In the genomic region with DNA sequence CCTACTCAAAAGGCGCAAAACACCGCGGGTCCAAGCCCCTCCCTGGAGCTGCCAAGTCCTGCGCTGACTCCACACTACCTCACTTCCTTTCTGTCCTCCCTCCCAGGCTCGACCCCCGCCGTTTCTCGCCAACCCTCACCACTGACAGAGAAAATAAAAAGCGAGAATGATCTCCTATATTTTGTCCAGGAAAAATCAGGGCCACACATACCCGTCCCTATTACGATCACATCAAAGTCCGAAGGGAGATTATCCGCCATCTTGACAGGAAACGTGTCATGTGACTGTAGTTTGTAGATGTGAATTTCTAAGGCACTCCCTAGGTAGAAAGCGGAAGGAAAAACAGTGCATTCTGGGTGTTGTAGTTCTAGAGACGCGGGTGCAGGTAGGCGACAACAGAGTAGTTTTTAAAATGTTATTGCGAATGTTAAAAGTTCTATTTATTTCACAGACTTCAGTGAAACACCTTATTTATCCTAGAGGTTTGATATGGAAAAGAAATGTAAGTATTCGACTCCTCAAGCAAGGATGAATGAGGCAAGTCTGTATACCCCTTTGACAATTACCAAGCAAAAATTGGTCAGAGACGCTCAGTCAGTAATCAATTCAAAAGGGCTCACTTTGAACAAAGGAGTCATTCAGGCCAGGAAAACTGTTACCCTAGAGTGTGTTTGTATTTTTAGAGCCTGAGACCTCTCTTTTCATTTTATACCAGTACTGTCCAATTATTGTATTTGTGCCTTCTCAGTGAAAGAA, we compare ENCODE assay signal across 8 mouse cellular contexts. TPM values are rescaled to one million over a fixed set of nuclear protein-coding genes. Genes with fewer than 3 reads are reported as not detected.
A peak's percentile ranks its signal among the peaks of the same experiment; 100 is the strongest.
DNase-seq lines count a peak whose midpoint lies in the region; ATAC-seq and TF ChIP-seq lines count a peak whose summit lies in the region.

A gene (minus strand): TSS at position 288 of the 756 bp plus-strand sequence.

- H3K79me2 ChIP-seq in MEL (ENCODE audit: control insufficient read depth, insufficient read depth, low read length, poor library complexity): peaks cover 13% of the 10 kb centered on the region

- H3K9me3 ChIP-seq in MEL (replicated peaks; ENCODE audit: insufficient read depth, low read length): no peaks in the 10 kb centered on the region
- no peaks in the 10 kb centered on the region for H3K9me3 ChIP-seq in forebrain, embryonic 12.5 days
- no peaks in the 10 kb centered on the region for H3K9me3 ChIP-seq in liver, embryonic 16.5 days (replicated peaks; ENCODE audit: control insufficient read depth, low read length)
- no peaks in the 10 kb centered on the region for H3K9me3 ChIP-seq in neural tube, embryonic 12.5 days

- TF ChIP-seq POLR2A in MEL (IDR thresholded peaks at IDR 0.05; ENCODE audit: control insufficient read depth in 1 of 2, insufficient read depth in 1 of 2, low read depth in 1 of 2, low read length in 2 of 2, poor library complexity in 1 of 2): peak; percentile 25 to 72; a peak in 3 of 4 replicates

- H3K36me3 ChIP-seq in MEL (ENCODE audit: control insufficient read depth in 1 of 2, insufficient read depth in 2 of 2, low read length in 2 of 2): peaks cover 0 to 9% of the 10 kb centered on the region in 2 experiments; a peak in 2 of 4 replicates
- H3K36me3 ChIP-seq in forebrain, embryonic 12.5 days (replicated peaks): no peaks in the 10 kb centered on the region
- H3K36me3 ChIP-seq in liver, embryonic 16.5 days (ENCODE audit: control insufficient read depth, insufficient read depth): no peaks in the 10 kb centered on the region
- no peaks in the 10 kb centered on the region for H3K36me3 ChIP-seq in neural tube, embryonic 12.5 days

- 13% methylated on average over 21 of the region's 21 CpGs for WGBS in forebrain, embryonic 12.5 days
- 14% methylated on average over 21 of the region's 21 CpGs for WGBS in large intestine, adult 2 months
- 12% methylated on average over 21 of the region's 21 CpGs for WGBS in liver, embryonic 16.5 days (ENCODE audit: insufficient replicate concordance)
- WGBS in neural tube, embryonic 12.5 days: 15% methylated on average over 21 of the region's 21 CpGs

- peak; percentile 99 for ATAC-seq in cerebellum, adult (ENCODE audit: insufficient number of reproducible peaks, low FRiP score, low TSS enrichment)
- ATAC-seq in forebrain, embryonic 12.5 days (ENCODE audit: low FRiP score): peak; percentile 97
- peak; percentile 93 for ATAC-seq in liver, embryonic 16.5 days (ENCODE audit: low read depth)
- peak; percentile 97 for ATAC-seq in neural tube, embryonic 12.5 days (ENCODE audit: low FRiP score, low read depth)

- peak within 1 kb of the TSS; percentile 71 for H3K27ac ChIP-seq in MEL (ENCODE audit: control insufficient read depth, low read depth, low read length)
- H3K27ac ChIP-seq in forebrain, embryonic 12.5 days: peak within 1 kb of the TSS; percentile 74
- 0 out of 2 replicates have a peak within 1 kb of the TSS, but pooled peaks have one; percentile 15 for H3K27ac ChIP-seq in liver, embryonic 16.5 days (ENCODE audit: low read length)
- H3K27ac ChIP-seq in neural tube, embryonic 12.5 days: peak within 1 kb of the TSS; percentile 46; the same call in 1 of the 2 replicates

- peak within 1 kb of the TSS; percentile 79 for H3K9ac ChIP-seq in MEL (ENCODE audit: control insufficient read depth, low read depth, low read length, poor library complexity, severe bottlenecking)
- H3K9ac ChIP-seq in forebrain, embryonic 12.5 days: peak within 1 kb of the TSS; percentile 50
- peak within 1 kb of the TSS; percentile 54 for H3K9ac ChIP-seq in liver, embryonic 16.5 days (ENCODE audit: low read depth, low read length)
- H3K9ac ChIP-seq in neural tube, embryonic 12.5 days: peak within 1 kb of the TSS; percentile 35; the same call in 1 of the 2 replicates

- intact Hi-C loops in heart, postnatal 14 days (cut with DNase I): loop anchor here (10.0 kb wide), 1 partner anchor 121 kb away; no protein-coding TSS in a partner anchor

- TF ChIP-seq CTCF in MEL (IDR thresholded peaks at IDR 0.05 in 2 of 3, conservative IDR thresholded peaks at IDR 0.05 in 1 of 3; ENCODE audit: control insufficient read depth in 1 of 3, insufficient read depth in 1 of 3, low read depth in 2 of 3, low read length in 3 of 3, poor library complexity in 1 of 3, severe bottlenecking in 1 of 3): no peak

- peak; percentile 93 for DNase-seq in MEL (ENCODE audit: low read depth, low spot score)
- DNase-seq in heart, postnatal 14 days: peak; percentile 16 to 54
- DNase-seq in large intestine, adult 2 months (ENCODE audit: low read depth, low spot score): peak; percentile 48
- DNase-seq in telencephalon, adult 2 months (ENCODE audit: low read depth, low spot score): peak; percentile 73

- H3K4me2 ChIP-seq in forebrain, embryonic 12.5 days: peak within 1 kb of the TSS; percentile 49
- H3K4me2 ChIP-seq in liver, embryonic 16.5 days (ENCODE audit: low read depth, low read length): peak within 1 kb of the TSS; percentile 50
- H3K4me2 ChIP-seq in neural tube, embryonic 12.5 days (replicated peaks): peak within 1 kb of the TSS; percentile 51

- TF ChIP-seq RAD21 in MEL (IDR thresholded peaks at IDR 0.05; ENCODE audit: low read depth, low read length): no peak

- no peaks in the 10 kb centered on the region for H3K27me3 ChIP-seq in MEL (ENCODE audit: control insufficient read depth in 1 of 2, insufficient read depth in 2 of 2, low read length in 2 of 2)
- no peaks in the 10 kb centered on the region for H3K27me3 ChIP-seq in forebrain, embryonic 12.5 days
- H3K27me3 ChIP-seq in liver, embryonic 16.5 days (ENCODE audit: control insufficient read depth, insufficient read depth, low read depth, low read length): no peaks in the 10 kb centered on the region
- no peaks in the 10 kb centered on the region for H3K27me3 ChIP-seq in neural tube, embryonic 12.5 days (replicated peaks)

- peak within 1 kb of the TSS; percentile 81 to 94 for H3K4me3 ChIP-seq in MEL (ENCODE audit: control insufficient read depth in 1 of 2, insufficient read depth in 1 of 2, low read depth in 2 of 2, low read length in 2 of 2)
- peak within 1 kb of the TSS; percentile 49 for H3K4me3 ChIP-seq in forebrain, embryonic 12.5 days (replicated peaks)
- H3K4me3 ChIP-seq in liver, embryonic 16.5 days (ENCODE audit: low read depth, low read length): peak within 1 kb of the TSS; percentile 70
- peak within 1 kb of the TSS; percentile 44 for H3K4me3 ChIP-seq in neural tube, embryonic 12.5 days

- TF ChIP-seq EP300 in MEL (IDR thresholded peaks at IDR 0.05; ENCODE audit: low read depth in 1 of 2, low read length in 2 of 2): no peak; a peak in 1 of 4 replicates

- H3K4me1 ChIP-seq in MEL (ENCODE audit: control insufficient read depth in 1 of 2, insufficient read depth in 2 of 2, low read length in 2 of 2): peaks cover 0 to 2% of the 10 kb centered on the region in 2 experiments; a peak in 2 of 4 replicates
- H3K4me1 ChIP-seq in forebrain, embryonic 12.5 days: no peaks in the 10 kb centered on the region
- H3K4me1 ChIP-seq in liver, embryonic 16.5 days (ENCODE audit: control insufficient read depth, low read depth, low read length): no peaks in the 10 kb centered on the region; the same call in 1 of the 2 replicates
- H3K4me1 ChIP-seq in neural tube, embryonic 12.5 days: no peaks in the 10 kb centered on the region

TF ChIP-seq in MEL, 35 proteins besides CTCF, POLR2A, EP300 and RAD21 (continues in another document):
- TF ChIP-seq USF2 (IDR thresholded peaks at IDR 0.05; ENCODE audit: borderline replicate concordance in 1 of 2, insufficient read depth in 1 of 2, low read depth in 1 of 2, low read length in 2 of 2) (peak; percentile 27 to 77; a peak in 3 of 4 replicates), MAZ (IDR thresholded peaks at IDR 0.05; ENCODE audit: low read depth, low read length) (peak; percentile 52; the same call in 1 of the 2 replicates), SIN3A (IDR thresholded peaks at IDR 0.05; ENCODE audit: low read length) (peak; percentile 86), BHLHE40 (IDR thresholded peaks at IDR 0.05; ENCODE audit: borderline replicate concordance, low read depth, low read length) (0 out of 2 replicates have a peak, but pooled peaks have one; percentile 44), TCF12 (IDR thresholded peaks at IDR 0.05; ENCODE audit: low read depth, low read length) (0 out of 2 replicates have a peak, but pooled peaks have one; percentile 38), ZMIZ1 (IDR thresholded peaks at IDR 0.05; ENCODE audit: low read depth, low read length) (peak; percentile 53; the same call in 1 of the 2 replicates), GABPA (IDR thresholded peaks at IDR 0.05; ENCODE audit: low read depth, low read length) (no peak), CHD1 (IDR thresholded peaks at IDR 0.05; ENCODE audit: low read depth, low read length) (no peak), HCFC1 (IDR thresholded peaks at IDR 0.05; ENCODE audit: low read depth, low read length) (peak; percentile 99), RCOR1 (IDR thresholded peaks at IDR 0.05; ENCODE audit: low read depth, low read length) (0 out of 2 replicates have a peak, but pooled peaks have one; percentile 17), POLR2AphosphoS2 (IDR thresholded peaks at IDR 0.05; ENCODE audit: low read length) (0 out of 2 replicates have a peak, but pooled peaks have one; percentile 41), KAT2A (conservative IDR thresholded peaks at IDR 0.05; ENCODE audit: low read depth, low read length) (peak; percentile 78), MYB (IDR thresholded peaks at IDR 0.05; ENCODE audit: low read depth, low read length) (no peak), USF1 (IDR thresholded peaks at IDR 0.05; ENCODE audit: low read depth, low read length) (peak; percentile 95), NELFE (IDR thresholded peaks at IDR 0.05; ENCODE audit: low read depth, low read length) (peak; percentile 73), MYC (IDR thresholded peaks at IDR 0.05; ENCODE audit: low read depth, low read length) (0 out of 2 replicates have a peak, but pooled peaks have one; percentile 40), MXI1 (IDR thresholded peaks at IDR 0.05; ENCODE audit: low read depth, low read length) (peak; percentile 72), ETS1 (IDR thresholded peaks at IDR 0.05; ENCODE audit: low read depth, low read length) (no peak), TBP (IDR thresholded peaks at IDR 0.05; ENCODE audit: low read depth, low read length) (peak; percentile 82), SMC3 (IDR thresholded peaks at IDR 0.05; ENCODE audit: low read depth, low read length) (no peak)

RNA-seq across cellular contexts. Expression of the gene that starts here (rescaled TPM):
- 11.9 and 14.0 TPM in 2 replicates for total RNA-seq in MEL (2012; rRNA removed)
- polyA plus RNA-seq in MEL (2012; ENCODE audit: insufficient read depth in 1 of 2, insufficient read length in 2 of 2, low read depth in 1 of 2, low replicate concordance in 2 of 2, missing spikeins in 1 of 2): 1 to 10 TPM in 1 of 2 experiments, not detected in 1; 9.2 TPM
- polyA plus RNA-seq in forebrain, embryonic 12.5 days (2016; fragmentation: Nextera tagmentation; extraction: Ambion mirVana): 15.0 and 16.6 TPM in 2 replicates
- total RNA-seq in heart, postnatal 14 days (2021): 10 to 100 TPM; 11.6 to 12.1 TPM
- 1.2 and 1.4 TPM in 2 replicates for polyA plus RNA-seq in large intestine, adult 2 months (2012; rRNA removed)
- 3.8 and 4.0 TPM in 2 replicates for polyA plus RNA-seq in liver, embryonic 16.5 days (2015; fragmentation: Nextera tagmentation; extraction: Ambion mirVana)
- polyA plus RNA-seq in neural tube, embryonic 12.5 days (2016; fragmentation: Nextera tagmentation; extraction: Ambion mirVana): 12.9 and 14.8 TPM in 2 replicates

Comparison
In these comparisons a context has a peak if more than half of its experiments do, and no peak if none do; other contexts are left out.
1. Peak in every context shown above with its lines: DNase-seq, ATAC-seq, H3K4me3 ChIP-seq and H3K27ac ChIP-seq.
2. DNase-seq: peak in every context shown above with its lines; median percentile 93 in MEL; 73 in telencephalon, adult 2 months; 48 in large intestine, adult 2 months; 35 in heart, postnatal 14 days.
3. H3K27ac ChIP-seq: peak in every context shown above with its lines; median percentile 74 in forebrain, embryonic 12.5 days; 71 in MEL; 46 in neural tube, embryonic 12.5 days; 15 in liver, embryonic 16.5 days.